Mouse (Mus musculus) NIH3T3 (cell line): Measurements from ENCODE around the gene Gm11027.
"Not testable (repeated sequence)": the region's sequence is repeated elsewhere in the genome, so short reads cannot be mapped to it uniquely, and the experiment has no call there.

Source experiments
- DNase-seq: peaks from one replicate; pipeline ENCODE4 v3.0.0-alpha.2; 2012; ENCODE audit warnings: low read depth

Gm11027 gene

DNA sequence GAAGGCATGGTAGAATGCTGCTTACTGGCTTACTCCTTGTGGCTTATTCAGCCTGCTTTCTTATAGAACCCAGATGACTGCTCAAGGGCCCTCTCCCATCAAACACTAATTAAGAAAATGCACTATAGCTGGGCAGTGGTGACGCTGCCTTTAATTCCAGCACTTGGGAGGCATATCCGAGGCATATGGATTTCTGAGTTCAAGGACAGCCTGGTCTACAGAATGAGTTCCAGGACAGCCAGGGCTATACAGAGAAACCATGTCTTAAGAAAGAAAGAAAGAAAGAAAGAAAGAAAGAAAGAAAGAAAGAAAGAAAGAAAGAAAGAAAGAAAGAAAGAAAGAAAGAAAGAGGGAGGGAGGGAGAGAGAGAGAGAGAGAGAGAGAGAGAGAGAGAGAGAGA is at the start of gene Gm11027:
Gm11027 (plus strand) TSS at position 301 of the 400 bp plus-strand sequence.
- DNase-seq: not testable (repeated sequence)

DNA sequence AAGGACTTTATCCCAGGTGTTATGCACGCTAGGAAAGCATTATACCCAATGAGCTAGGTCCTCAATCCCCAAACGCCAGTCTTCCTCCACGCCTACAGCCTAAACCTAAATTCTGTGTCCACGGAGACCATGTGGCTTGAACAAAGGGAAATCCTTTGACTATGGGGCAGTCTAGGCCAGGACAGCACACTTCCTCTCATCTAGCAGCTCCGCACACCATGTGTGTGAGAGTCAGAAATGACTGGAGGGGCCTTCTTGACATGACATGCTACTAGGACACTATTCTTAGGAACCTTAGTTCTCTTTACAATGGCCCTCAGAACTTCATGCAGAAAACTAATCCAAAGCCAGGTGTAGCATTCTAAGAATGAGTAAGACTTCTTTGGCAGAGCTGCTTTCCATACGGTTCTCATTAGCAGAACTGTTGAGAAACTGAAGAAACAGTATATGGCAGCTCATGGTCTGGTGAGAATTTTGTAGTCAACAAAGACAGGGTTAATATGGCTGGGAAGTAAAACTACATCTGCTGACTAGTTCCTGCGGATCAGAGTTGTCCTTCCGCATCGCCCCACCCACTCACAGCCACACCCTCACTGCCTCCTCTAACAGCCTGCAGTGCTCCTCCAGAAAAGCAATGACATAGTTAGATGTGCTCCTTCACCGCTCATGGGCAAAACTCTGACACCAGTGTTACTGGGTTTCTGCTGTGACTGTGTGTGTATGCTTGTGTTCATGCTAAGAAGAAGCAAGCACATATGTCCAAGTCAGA is 48.7 kb upstream of the Gm11027 start:
- peak; percentile 63 for DNase-seq

DNA sequence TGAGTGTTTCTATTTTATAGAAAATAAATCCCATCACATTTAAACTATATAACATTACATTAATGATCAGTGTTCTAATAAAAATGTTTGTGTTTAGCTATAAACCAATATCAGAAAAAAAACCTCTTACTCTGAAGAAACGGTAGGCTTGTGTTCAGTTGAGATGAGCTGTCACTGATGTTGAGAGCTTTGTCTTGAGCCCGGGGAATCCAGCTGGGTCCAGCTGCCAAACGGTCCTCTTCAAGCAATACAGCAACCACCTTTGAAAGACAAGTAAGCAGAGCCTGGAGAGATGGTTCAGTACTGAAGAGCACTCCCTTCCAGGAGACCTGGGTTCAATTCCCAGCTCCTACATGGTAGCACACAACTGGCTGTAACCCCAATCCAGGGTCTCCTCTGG is 45.7 kb upstream of the Gm11027 start:
- no peak for DNase-seq

DNA sequence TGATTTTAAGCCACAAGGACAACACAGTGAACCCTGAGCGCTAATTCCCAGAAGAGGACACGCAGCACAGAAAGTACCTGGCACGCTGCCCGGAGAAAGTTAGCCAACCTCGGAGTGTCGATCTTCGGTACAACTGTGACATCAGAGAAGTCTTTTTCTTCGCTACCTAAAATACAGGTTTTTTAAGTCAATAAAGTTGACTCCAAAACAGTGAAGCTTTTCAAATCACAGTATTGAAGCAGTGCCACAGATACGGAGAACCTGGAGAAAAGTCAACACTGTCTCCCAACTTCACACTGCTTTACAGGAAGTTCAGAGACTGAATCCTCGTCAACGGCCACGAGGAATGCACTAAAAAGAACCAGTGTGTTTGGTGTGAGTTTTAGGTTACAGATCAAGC is 43.6 kb upstream of the Gm11027 start:
- peak; percentile 50 for DNase-seq

DNA sequence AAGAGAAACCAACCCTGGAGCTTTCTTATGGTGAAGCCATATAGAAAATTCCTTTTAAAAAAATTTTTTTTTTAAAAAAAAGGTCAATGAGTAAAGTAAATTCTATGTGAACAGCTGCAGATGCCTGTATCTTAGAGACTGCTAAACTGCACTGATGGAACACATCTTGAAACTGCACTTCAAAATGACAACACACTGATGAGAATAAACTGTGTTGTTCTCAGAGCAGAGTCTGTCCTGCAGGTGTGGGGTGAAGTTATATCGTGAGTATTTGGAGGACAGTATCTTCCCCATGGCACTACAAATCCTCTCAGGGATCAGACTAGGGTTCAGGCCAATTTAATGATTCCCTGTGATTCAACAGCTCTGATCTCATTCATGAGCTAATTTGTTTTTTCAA is 43.1 kb upstream of the Gm11027 start:
- DNase-seq: no peak

DNA sequence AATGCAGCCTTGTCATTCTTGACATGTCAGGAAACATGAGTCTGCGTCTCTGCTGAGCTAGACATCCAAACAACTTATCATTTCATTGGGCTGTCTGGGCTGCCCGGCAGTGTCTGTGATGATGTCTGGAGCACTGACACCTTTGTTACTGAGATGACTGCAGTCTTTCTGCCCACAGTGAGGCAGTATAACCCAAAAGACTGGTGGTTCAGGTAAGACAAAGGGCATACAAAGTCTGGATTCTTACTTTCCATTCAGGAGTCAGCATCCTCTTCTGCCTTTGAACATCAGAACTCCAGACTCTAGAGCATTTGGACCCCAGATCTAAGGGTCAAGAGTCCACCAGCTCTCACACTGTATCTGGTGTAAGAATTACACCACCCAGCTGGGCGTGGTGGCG is 39.8 kb upstream of the Gm11027 start:
- peak; percentile 25 for DNase-seq

DNA sequence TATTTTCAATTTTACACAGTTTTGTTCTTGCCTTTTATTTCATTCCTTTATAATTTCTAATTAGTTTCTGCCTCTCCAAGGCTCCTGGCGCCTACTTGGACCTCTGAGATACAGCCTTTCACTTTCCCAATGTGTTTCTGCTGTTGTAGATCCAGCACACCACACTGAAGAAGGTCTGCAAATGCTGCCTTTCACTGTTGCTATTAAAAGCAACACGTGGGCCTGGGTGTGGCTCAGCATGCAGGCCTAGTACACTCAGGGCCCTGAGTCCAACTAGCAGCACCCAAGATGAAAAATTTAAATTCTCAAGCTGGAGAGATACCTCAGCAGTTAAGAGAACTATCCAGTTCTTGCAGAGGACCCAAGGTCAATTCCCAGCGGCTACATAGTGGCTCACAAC is 38.5 kb upstream of the Gm11027 start:
- DNase-seq: no peak

DNA sequence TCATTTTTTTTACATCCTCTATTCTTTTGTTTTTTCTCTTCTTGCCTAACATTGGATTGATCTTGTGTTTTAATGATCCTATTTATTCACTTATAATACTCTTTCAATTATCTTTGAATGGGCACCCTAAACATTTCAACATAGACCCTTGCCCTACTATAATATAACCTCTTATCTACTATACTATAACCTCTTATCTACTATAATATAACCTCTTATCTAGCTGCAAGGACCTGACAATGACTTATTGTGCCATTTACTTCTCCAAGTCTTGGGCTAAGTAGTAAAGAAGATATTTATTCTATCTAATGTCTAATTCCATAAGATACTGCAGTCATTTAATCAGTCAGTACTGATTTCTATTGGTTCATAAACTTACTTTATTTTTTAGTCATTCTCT is 36.8 kb upstream of the Gm11027 start:
- no peak for DNase-seq

DNA sequence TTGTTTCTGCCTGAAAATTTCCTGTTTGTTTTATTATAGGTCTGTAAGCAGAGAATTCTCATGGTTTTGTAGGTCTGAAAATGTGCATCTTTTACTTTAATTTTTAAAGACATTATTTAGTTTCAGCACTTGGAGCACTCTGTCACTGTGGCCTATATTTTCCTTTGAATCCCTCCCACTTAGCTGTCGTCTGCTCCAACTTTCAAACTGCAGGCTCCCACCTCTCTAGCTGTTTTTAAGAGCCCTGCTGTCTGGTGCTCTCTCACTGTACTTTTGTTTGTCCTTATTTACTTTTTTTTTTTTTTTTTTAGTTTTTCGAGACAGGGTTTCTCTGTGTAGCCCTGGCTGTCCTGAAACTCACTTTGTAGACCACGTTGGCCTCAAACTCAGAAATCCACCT is 36.4 kb upstream of the Gm11027 start:
- no peak for DNase-seq

DNA sequence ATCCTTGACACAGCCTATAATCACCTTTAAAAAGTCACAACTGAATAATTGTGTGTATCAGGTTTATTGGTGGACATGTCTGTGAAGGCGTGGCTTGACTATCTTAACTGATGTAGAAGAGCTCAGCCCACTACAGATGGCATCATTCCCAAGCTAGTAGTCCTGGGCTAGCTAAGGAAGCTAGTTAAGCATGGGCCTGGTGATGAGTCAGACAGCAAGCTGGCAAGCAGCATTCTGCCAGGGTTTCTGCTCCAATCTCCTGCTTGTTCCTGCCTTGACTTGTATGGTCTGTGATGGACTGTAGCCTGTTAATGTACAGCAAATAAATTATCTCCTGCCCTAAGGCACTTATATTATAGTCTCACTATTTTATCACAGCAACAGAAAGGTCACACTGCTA is 30.6 kb upstream of the Gm11027 start:
- peak; percentile 65 for DNase-seq

DNA sequence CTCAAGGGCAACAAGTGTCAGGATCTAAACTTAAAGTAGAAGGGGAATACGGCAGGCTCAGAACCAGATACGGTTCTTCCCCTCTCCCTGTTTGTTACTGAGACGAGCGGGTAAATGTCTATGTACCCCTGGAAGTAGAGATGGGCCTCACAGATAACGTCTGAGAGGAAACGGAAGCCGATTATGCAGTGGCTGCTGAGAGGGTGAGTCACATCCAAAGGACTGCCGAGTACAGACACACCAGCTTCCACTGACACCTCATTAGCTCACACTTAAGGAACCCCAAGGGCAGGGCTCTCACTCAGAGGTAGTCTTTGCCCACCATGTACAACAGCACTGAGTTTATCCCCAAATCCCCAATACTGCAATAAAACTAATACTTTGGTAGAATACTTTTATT is 20.5 kb upstream of the Gm11027 start:
- DNase-seq: no peak

DNA sequence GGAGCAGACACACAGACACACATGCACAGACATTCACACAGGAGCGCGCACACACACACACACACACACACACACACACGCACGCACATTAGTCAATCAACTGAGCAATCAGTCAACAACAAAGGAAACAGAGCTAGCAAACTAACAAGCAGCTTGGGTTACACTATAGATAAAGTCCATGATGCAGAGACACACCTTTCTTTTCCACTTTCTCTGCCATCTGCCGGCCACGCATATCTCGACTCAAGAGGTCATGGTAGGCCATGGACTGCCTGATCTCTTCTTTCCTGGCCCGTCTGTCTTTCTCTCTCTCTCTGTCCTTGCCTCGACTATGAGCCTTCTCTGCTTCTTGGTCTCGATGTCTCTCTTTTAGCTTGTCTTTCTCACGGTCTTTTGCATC is 19.6 kb upstream of the Gm11027 start:
- DNase-seq: no peak

DNA sequence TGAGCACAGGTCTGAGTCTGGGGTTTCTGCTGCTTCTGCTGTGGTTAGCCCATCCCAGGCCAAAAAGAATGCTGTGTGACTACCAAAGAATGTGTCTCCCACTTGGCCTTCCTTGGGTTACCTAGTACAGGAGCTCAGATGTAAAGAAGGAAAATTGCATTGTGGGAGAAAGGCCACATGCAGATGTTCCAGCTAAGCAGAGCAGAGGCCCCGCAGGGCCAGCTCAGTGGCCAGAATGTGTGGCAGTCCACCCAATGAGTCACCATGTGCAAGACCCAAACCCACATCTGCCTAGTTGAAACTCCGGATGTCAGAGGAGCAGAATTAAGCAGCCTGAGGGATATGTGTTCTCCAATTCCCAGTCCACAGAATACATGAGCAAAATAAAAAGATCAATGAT is 16.9 kb upstream of the Gm11027 start:
- DNase-seq: peak; percentile 40

DNA sequence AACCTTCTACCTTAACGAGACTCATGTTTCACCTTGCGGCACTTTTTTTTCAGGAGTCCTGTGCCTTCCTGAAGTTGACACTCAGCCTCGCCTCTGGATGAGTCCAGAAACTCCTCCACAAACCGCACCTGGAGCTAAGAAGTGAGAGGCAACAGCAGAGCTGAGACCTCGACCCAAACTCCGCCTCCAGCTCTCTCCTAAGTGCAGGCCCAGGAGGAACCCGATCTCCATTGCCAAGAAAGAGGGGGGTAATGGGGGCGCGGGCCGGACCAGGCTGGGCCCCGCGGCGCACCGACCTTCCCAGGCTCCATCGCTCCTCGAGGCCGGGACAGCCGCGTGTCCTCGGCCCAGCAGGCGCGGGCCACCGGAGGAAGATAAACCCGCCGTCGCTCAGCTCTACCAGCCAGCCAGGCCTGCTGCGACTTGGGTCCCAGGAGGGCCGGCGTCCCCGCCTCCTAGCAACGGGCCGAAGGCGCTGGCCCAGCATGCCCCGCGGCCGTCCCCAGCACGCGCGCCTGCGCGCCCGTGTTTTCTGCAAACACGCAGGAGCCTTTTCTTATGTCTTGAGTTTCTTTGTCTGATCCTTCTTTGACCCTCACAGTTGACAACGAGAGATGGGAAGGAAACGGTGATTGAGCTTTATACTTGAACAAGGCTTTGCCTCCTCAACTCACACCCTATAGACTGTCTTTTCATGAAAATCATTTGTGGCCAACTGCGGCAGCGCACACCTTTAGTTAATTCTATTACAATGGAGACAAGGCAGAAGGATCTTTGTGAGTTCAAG is 12.4 kb upstream of the Gm11027 start, which contains the start of gene Wdr60:
Wdr60 (minus strand) TSS at position 468 of the 787 bp plus-strand sequence.
- peak; percentile 94 for DNase-seq

DNA sequence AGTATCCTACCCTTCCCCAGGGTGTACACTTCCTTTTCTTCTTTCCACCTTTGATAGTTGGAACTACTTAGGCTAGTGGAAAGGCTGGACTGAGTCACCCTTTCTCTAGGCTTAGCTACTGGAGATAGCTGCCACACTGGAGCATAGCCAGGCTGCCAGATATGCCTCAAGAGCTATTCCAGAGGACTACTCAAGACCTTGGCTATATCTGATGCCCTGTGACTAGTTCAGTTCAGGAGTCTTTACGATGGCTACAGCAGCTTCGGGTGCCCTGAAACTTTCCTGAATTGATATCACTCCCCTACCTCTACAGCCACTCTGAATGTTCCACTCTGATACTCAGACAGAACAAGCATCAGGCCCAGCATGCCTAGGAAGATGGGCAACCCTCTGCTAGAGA is 10.4 kb upstream of the Gm11027 start:
- DNase-seq: no peak

DNA sequence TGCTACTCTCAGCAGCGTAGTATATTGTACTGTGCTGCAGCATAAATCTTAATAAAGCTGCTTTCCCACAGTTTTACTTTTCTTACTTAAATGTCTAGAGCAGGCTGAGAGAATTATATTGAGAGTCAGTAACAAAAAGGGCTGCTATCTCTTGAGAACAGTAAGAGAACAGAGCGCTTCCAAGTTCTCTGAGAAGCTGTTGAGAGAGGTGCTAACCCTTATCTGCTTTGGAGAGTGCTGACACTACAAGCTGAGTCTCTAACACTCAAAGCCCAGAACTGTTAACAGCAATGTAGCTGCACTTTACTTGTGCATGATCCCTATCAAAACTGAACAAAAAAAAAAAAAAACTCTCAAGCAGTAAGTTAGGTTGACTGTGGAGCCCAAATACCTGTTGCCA is 9.9 kb upstream of the Gm11027 start:
- no peak for DNase-seq

DNA sequence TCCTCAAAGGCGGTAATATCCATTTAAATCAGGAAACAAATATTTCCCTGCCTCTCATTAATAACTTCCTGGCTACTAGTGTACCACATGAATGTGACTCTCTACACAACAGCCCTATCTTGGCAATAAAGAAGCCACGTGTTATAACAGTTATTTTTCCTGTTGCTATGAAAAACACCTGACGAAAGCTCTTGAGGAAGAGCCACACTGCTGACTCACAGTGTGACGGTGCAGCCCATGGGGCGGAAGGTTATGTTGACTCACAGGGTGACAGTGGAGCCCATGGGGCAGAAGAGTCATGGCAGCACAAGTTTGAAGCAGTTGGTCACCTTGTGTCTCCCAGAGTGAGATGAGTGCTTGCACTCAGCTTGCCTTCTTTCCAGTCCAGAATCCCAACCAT is 5.7 kb upstream of the Gm11027 start:
- DNase-seq: peak; percentile 51

DNA sequence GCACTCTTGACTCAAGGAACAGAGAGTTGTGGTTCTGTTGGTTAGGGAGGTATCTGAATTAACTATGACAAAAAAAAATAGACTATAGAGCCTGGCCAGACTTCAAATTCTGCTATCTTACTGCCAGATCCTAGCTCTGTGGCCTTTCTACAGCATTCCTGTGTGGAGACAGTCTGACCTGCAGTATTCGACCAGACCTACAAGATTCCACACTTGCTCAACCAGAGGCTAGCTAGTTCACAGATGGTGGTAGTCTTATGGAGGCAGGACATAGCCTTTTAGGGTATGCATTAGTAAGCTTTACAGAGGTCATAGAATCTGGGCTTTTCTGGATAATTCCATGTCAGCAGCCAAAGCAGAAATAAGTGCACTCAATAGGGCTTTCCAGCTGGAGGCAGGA is 4.6 kb upstream of the Gm11027 start:
- DNase-seq: peak; percentile 28

DNA sequence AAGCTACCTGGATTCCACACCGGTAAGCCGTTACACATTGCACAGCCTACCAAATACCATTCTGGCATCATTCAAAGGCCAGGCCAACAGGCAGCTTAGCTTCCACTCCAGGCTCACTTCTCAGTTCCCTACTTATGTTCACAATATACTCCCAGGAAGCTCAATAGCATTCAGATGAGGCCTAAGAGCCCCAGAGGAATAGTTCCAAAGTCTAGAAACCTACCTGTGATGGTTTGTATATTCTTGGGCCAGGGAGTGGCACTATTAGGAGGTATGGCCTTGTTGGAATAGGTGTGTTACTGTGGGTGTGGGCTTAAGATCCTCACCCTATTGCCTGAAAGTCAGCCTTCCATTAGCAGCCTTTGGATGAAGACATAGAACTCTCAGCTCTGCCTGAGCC is 4.1 kb upstream of the Gm11027 start:
- DNase-seq: no peak

DNA sequence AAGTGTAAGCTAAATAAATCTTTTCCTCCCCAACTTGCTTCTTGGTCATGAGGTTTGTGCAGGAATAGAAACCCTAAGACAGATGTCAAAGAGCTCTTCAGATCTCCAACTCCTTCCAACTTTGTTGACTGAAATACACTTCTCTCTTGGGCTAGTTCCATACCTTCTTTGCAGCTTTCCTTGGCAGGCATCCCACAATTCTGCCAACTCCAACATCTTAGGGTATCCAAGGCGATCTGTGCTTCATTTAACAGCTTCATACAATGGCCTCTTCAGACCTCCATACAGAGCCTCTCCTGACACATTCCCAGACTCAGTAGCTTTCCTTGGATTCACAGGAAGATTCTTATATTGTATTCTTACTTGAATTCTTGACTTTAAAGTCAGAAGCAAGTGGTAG is 1.5 kb upstream of the Gm11027 start:
- DNase-seq: no peak

DNA sequence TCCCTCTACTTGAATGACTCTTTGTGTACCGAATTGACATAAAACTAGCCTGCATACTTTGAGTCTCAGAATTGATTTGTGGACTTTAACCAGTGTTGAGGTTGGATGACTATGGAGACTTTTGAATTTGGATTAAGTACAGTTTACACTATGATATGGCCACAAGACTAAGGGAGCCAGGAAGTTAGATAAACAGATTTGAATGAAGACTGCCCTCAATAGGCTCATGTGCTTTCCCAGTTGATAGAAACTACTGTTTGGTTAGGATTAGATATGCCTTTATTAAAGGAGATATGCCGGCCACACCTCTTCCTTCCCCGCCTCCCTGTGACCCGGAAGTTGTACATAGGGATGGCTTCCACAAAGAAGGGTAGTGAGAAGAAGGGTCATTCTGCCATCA is 445 bp downstream of the Gm11027 start:
- DNase-seq: no peak

DNA sequence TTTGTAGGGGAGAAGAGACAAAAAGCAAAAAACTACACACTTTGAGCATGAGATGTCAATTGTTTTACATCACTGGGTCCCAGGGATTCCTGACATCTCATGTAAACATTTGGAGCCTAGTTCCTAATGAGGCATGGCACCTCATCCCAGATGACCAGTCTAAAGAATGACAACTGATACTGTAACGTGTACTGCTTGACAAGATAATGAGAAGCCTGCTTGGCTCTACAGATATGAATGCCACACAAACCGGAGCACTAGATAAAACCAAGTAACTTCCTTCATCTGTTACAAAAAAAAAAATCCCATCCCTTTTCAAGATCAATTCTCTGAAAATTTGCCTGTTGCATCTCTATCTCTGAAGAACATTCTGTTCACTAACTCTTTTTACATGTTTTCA is 1.8 kb downstream of the Gm11027 start:
- DNase-seq: no peak

DNA sequence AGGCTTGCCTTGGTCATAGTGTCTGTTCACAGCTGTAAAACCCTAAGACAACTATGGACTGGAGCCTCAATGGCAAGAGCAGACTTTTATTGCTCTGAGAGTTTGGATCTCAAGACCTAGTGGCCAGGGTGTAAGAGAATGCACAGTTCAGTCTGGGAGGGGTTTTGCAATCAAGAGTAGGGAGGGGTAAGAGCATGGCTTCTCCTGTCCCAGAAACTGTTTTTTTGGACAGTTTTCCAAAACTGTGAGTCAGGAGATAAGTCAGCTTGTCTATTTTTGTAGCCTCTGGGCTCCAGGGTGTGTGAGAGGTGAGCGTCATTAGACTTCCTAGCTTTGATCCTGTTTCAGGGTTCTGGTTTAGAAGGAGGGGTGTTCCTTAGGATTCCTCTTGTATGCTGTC is 3.4 kb downstream of the Gm11027 start:
- DNase-seq: peak; percentile 76

DNA sequence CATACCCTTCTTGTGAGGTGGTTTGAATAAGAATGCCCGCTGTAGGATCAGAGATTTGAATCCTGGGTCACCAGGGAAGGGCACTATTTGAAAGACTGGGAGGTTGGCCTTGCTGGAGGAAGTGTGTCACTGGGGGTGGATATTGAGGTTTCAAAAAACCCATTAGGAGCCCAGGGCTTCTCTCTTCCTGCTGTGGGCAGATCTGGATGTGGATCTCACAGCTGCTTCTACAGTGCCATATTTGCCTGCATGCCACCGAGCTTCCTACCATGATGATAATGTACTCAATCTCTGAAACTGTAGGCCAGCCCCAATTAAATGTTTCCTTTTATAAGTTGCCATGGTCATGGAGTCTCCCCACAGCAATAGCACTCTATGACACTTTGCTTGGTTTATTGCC is 4.0 kb downstream of the Gm11027 start:
- no peak for DNase-seq
